26 mouse cellular contexts compared by ENCODE assay signal in the genomic region with DNA sequence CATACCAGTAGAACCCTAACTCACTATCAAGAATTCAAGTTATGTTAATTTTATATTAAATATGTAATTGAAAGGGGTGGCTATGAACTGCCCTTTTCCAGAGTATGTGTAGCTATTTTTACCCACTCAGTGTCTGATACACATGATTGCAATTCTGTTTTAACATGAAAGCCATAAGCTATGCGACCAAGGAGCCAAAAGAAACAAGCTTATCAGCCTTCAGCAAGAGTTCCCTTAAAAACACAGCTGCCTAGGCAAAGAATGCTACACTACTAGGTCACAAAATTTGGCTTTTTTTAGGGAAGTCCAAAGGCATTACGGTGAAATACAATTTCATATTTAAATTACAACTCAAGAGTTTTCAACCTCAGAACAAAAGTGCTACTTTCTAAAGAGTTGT. TPM values are rescaled to one million over a fixed set of nuclear protein-coding genes. Genes with fewer than 3 reads are reported as not detected.
DNase-seq lines count a peak whose midpoint lies in the region; ATAC-seq and TF ChIP-seq lines count a peak whose summit lies in the region.
"Had no signal": no experiment of that assay in that cellular context is flagged by ENCODE, and none has a peak within 500 bp of the region (broad histone marks: within the 10 kb centered on the region; RNA-seq: fewer than 3 reads in every experiment).

No protein-coding gene starts in this region.

- H3K4me3 ChIP-seq in embryonic facial prominence, embryonic 14.5 days (ENCODE audit: low read depth, low read length), result no peak overlapping the region
- no peak overlapping the region for H3K4me3 ChIP-seq in embryonic facial prominence, embryonic 10.5 days
- H3K4me3 ChIP-seq in heart, embryonic 15.5 days, result no peak overlapping the region
- H3K4me3 ChIP-seq in heart, adult 2 months, result no peak overlapping the region
- no peak overlapping the region for H3K4me3 ChIP-seq in kidney, postnatal 0 days (replicated peaks; ENCODE audit: low read depth, low read length)
- H3K4me3 ChIP-seq in kidney, embryonic 14.5 days (ENCODE audit: low read length), result no peak overlapping the region
- no peak overlapping the region for H3K4me3 ChIP-seq in embryonic fibroblast, embryonic 13.5 days (ENCODE audit: insufficient read depth, low read length)
- H3K4me3 ChIP-seq: embryonic facial prominence, embryonic 13.5 days; erythroblast, embryonic 14.5 days; forebrain, embryonic 15.5 days; hindbrain, embryonic 12.5 days had no signal

- H3K36me3 ChIP-seq in embryonic facial prominence, embryonic 14.5 days (ENCODE audit: control insufficient read depth, insufficient read depth, low read length), result peaks cover 4% of the 10 kb centered on the region; the same call in 1 of the 2 replicates
- peaks cover 5% of the 10 kb centered on the region for H3K36me3 ChIP-seq in embryonic facial prominence, embryonic 10.5 days (replicated peaks)
- no peaks in the 10 kb centered on the region for H3K36me3 ChIP-seq in heart, embryonic 15.5 days
- peaks cover 6% of the 10 kb centered on the region; the same call in 1 of the 2 replicates for H3K36me3 ChIP-seq in heart, adult 2 months (ENCODE audit: control insufficient read depth, insufficient read depth, low read length)
- peaks cover 16% of the 10 kb centered on the region; the same call in 1 of the 2 replicates for H3K36me3 ChIP-seq in kidney, postnatal 0 days (ENCODE audit: insufficient read depth, low read length)
- peaks cover 4% of the 10 kb centered on the region; the same call in 1 of the 2 replicates for H3K36me3 ChIP-seq in kidney, embryonic 14.5 days (ENCODE audit: control insufficient read depth, insufficient read depth, low read length)
- H3K36me3 ChIP-seq: embryonic facial prominence, embryonic 13.5 days had no signal

- H3K9me3 ChIP-seq in embryonic facial prominence, embryonic 14.5 days (ENCODE audit: control insufficient read depth, low read length), result no peaks in the 10 kb centered on the region
- H3K9me3 ChIP-seq in embryonic facial prominence, embryonic 10.5 days, result no peaks in the 10 kb centered on the region
- H3K9me3 ChIP-seq in heart, embryonic 15.5 days (replicated peaks), result no peaks in the 10 kb centered on the region
- H3K9me3 ChIP-seq in kidney, postnatal 0 days (replicated peaks; ENCODE audit: low read length), result no peaks in the 10 kb centered on the region
- H3K9me3 ChIP-seq in kidney, embryonic 14.5 days (ENCODE audit: control insufficient read depth, low read length), result no peaks in the 10 kb centered on the region
- H3K9me3 ChIP-seq: embryonic facial prominence, embryonic 13.5 days; forebrain, embryonic 15.5 days; G1E; hindbrain, embryonic 12.5 days had no signal

- no peaks in the 10 kb centered on the region for H3K27me3 ChIP-seq in embryonic facial prominence, embryonic 14.5 days (replicated peaks; ENCODE audit: control insufficient read depth, insufficient read depth, low read length)
- no peaks in the 10 kb centered on the region for H3K27me3 ChIP-seq in embryonic facial prominence, embryonic 10.5 days (replicated peaks; ENCODE audit: low read depth, poor library complexity, severe bottlenecking)
- no peaks in the 10 kb centered on the region for H3K27me3 ChIP-seq in heart, embryonic 15.5 days
- no peaks in the 10 kb centered on the region for H3K27me3 ChIP-seq in heart, adult 2 months (ENCODE audit: control insufficient read depth, insufficient read depth, low read length)
- H3K27me3 ChIP-seq in kidney, postnatal 0 days (ENCODE audit: insufficient read depth, low read length), result no peaks in the 10 kb centered on the region
- no peaks in the 10 kb centered on the region for H3K27me3 ChIP-seq in kidney, embryonic 14.5 days (ENCODE audit: control insufficient read depth, insufficient read depth, low read length)
- H3K27me3 ChIP-seq: embryonic facial prominence, embryonic 13.5 days; forebrain, embryonic 15.5 days; hindbrain, embryonic 12.5 days; Patski had no signal

- TF ChIP-seq POLR2A in heart, adult 2 months (IDR thresholded peaks at IDR 0.05; ENCODE audit: insufficient read depth, low read depth, low read length), result no peak
- no peak for TF ChIP-seq POLR2A in embryonic fibroblast, embryonic 13.5 days (IDR thresholded peaks at IDR 0.05; ENCODE audit: low read depth, low read length)

- no peak overlapping the region for H3K9ac ChIP-seq in embryonic facial prominence, embryonic 14.5 days (ENCODE audit: low read depth, low read length)
- H3K9ac ChIP-seq in heart, embryonic 15.5 days, result no peak overlapping the region
- no peak overlapping the region for H3K9ac ChIP-seq in heart, adult 2 months (ENCODE audit: low read depth, low read length)
- H3K9ac ChIP-seq in kidney, postnatal 0 days (ENCODE audit: low read depth, low read length), result no peak overlapping the region
- H3K9ac ChIP-seq in kidney, embryonic 14.5 days (ENCODE audit: low read depth, low read length), result no peak overlapping the region
- H3K9ac ChIP-seq: embryonic facial prominence, embryonic 13.5 days; forebrain, embryonic 15.5 days; hindbrain, embryonic 12.5 days had no signal

- no peak overlapping the region for H3K27ac ChIP-seq in embryonic facial prominence, embryonic 14.5 days (replicated peaks; ENCODE audit: low read depth, low read length)
- no peak overlapping the region for H3K27ac ChIP-seq in embryonic facial prominence, embryonic 10.5 days (replicated peaks)
- H3K27ac ChIP-seq in heart, embryonic 15.5 days, result peak overlapping the region; percentile 69
- H3K27ac ChIP-seq in heart, adult 2 months, result no peak overlapping the region
- no peak overlapping the region for H3K27ac ChIP-seq in kidney, postnatal 0 days
- H3K27ac ChIP-seq in kidney, embryonic 14.5 days (ENCODE audit: low read depth, low read length), result no peak overlapping the region
- H3K27ac ChIP-seq in embryonic fibroblast, embryonic 13.5 days (ENCODE audit: insufficient read depth, low read length), result peak overlapping the region; percentile 81
- H3K27ac ChIP-seq: embryonic facial prominence, embryonic 13.5 days; forebrain, embryonic 15.5 days; hindbrain, embryonic 12.5 days had no signal

- 80% methylated on average over 2 of the region's 2 CpGs for WGBS in embryonic facial prominence, embryonic 14.5 days
- 92% methylated on average over 2 of the region's 2 CpGs for WGBS in embryonic facial prominence, embryonic 10.5 days
- WGBS in heart, embryonic 15.5 days, result 31% methylated on average over 2 of the region's 2 CpGs
- WGBS in heart, adult 2 months, result 32% methylated on average over 2 of the region's 2 CpGs
- 66% methylated on average over 2 of the region's 2 CpGs for WGBS in kidney, postnatal 0 days
- WGBS in kidney, embryonic 14.5 days, result 80% methylated on average over 2 of the region's 2 CpGs

- no peak for TF ChIP-seq EP300 in heart, adult 2 months (IDR thresholded peaks at IDR 0.05; ENCODE audit: insufficient read depth, low read depth, low read length)

- no peaks in the 10 kb centered on the region for H3K79me2 ChIP-seq in heart, adult 2 months (replicated peaks; ENCODE audit: control insufficient read depth, insufficient read depth, low read length)

- no peak overlapping the region for H3K4me2 ChIP-seq in embryonic facial prominence, embryonic 14.5 days (ENCODE audit: low read depth, low read length)
- H3K4me2 ChIP-seq in heart, embryonic 15.5 days, result no peak overlapping the region
- H3K4me2 ChIP-seq in kidney, postnatal 0 days (ENCODE audit: low read length), result no peak overlapping the region
- H3K4me2 ChIP-seq in kidney, embryonic 14.5 days (replicated peaks; ENCODE audit: low read depth, low read length), result no peak overlapping the region
- H3K4me2 ChIP-seq: embryonic facial prominence, embryonic 13.5 days; forebrain, embryonic 15.5 days; hindbrain, embryonic 12.5 days had no signal

- no peaks in the 10 kb centered on the region for H3K4me1 ChIP-seq in embryonic facial prominence, embryonic 14.5 days (ENCODE audit: control insufficient read depth, insufficient read depth, low read length)
- H3K4me1 ChIP-seq in embryonic facial prominence, embryonic 10.5 days, result 0 out of 2 replicates have a peak, but pooled peaks cover 3% of the 10 kb centered on the region
- H3K4me1 ChIP-seq in heart, embryonic 15.5 days (replicated peaks), result peaks cover 16% of the 10 kb centered on the region
- H3K4me1 ChIP-seq in heart, adult 2 months (ENCODE audit: control insufficient read depth, insufficient read depth, low read length), result no peaks in the 10 kb centered on the region; the same call in none of the 2 replicates
- H3K4me1 ChIP-seq in kidney, postnatal 0 days (replicated peaks; ENCODE audit: insufficient read depth, low read length), result no peaks in the 10 kb centered on the region
- no peaks in the 10 kb centered on the region for H3K4me1 ChIP-seq in kidney, embryonic 14.5 days (ENCODE audit: control insufficient read depth, insufficient read depth, low read length)
- peaks cover 3% of the 10 kb centered on the region; the same call in 1 of the 2 replicates for H3K4me1 ChIP-seq in embryonic fibroblast, embryonic 13.5 days (ENCODE audit: control insufficient read depth, insufficient read depth, low read length)
- H3K4me1 ChIP-seq: embryonic facial prominence, embryonic 13.5 days; forebrain, embryonic 15.5 days; hindbrain, embryonic 12.5 days had no signal

- TF ChIP-seq CTCF in heart, adult 2 months (IDR thresholded peaks at IDR 0.05), result no peak
- TF ChIP-seq CTCF in kidney, postnatal 0 days (IDR thresholded peaks at IDR 0.05; ENCODE audit: low read depth), result no peak
- TF ChIP-seq CTCF in embryonic fibroblast, embryonic 13.5 days (IDR thresholded peaks at IDR 0.05; ENCODE audit: borderline replicate concordance, insufficient read depth, low read length), result no peak

- DNase-seq in embryonic facial prominence, embryonic 14.5 days (ENCODE audit: low spot score), result peak; percentile 17
- DNase-seq in embryonic facial prominence, embryonic 10.5 days (ENCODE audit: low spot score), result no peak
- DNase-seq in heart, adult 2 months, result no peak
- DNase-seq in kidney, postnatal 0 days (ENCODE audit: low spot score), result peak; percentile 60
- DNase-seq in thymus, postnatal 10 days (ENCODE audit: low spot score in 2 of 2), result no peak
- DNase-seq: adrenal gland, postnatal 14 days; B cell, adult 2 months; cerebellum, adult 11-12 months; cerebellum, adult 9-10 months; cerebellum, postnatal 25 days; gastrocnemius, postnatal 36 days; heart, adult 18-20 months had no signal

- intact Hi-C loops in heart, adult 2 months (cut with DNase I), result no loop called here

- no peak for ATAC-seq in embryonic facial prominence, embryonic 14.5 days (ENCODE audit: low read depth)
- ATAC-seq in heart, embryonic 15.5 days (replicated peaks; ENCODE audit: insufficient number of reproducible peaks, insufficient read depth, low FRiP score, low read depth), result no peak
- no peak for ATAC-seq in kidney, postnatal 0 days (replicated peaks; ENCODE audit: low FRiP score, low read depth)
- no peak for ATAC-seq in kidney, embryonic 14.5 days (ENCODE audit: low FRiP score, low TSS enrichment)
- ATAC-seq: activated CD4-positive, CD25-positive, alpha-beta regulatory T cell, adult 4 months; CD4-positive, CD25-positive, alpha-beta regulatory T cell, adult 4 months; forebrain, embryonic 15.5 days; hindbrain, embryonic 16.5 days; inflammation-experienced regulatory T-cells, adult 6 months; intestine, postnatal 0 days; Patski had no signal

RNA-seq across cellular contexts. Expression of gene Itga8, which starts 47.2 kb away (rescaled TPM):
- 15.7 and 16.4 TPM in 2 replicates for polyA plus RNA-seq in embryonic facial prominence, embryonic 14.5 days (2014; fragmentation: Nextera tagmentation; extraction: Ambion mirVana)
- 8.0 and 8.3 TPM in 2 replicates for polyA plus RNA-seq in embryonic facial prominence, embryonic 10.5 days (2016; fragmentation: Nextera tagmentation; extraction: Ambion mirVana)
- polyA plus RNA-seq in heart, embryonic 15.5 days (2015; fragmentation: Nextera tagmentation; extraction: Ambion mirVana), result 11.4 and 15.5 TPM in 2 replicates
- 1 to 10 TPM; 6.3 to 7.4 TPM for total RNA-seq in heart, adult 2 months (2021)
- 5.3 and 6.9 TPM in 2 replicates for polyA plus RNA-seq in heart, adult 2 months (2012; rRNA removed)
- polyA plus RNA-seq in kidney, postnatal 0 days (2015; fragmentation: Nextera tagmentation; extraction: Ambion mirVana), result 37.4 and 40.3 TPM in 2 replicates
- polyA plus RNA-seq in kidney, embryonic 14.5 days (2014; fragmentation: Nextera tagmentation; extraction: Ambion mirVana), result 21.4 and 48.2 TPM in 2 replicates
- polyA plus RNA-seq in embryonic fibroblast, embryonic 13.5 days (2011; ENCODE audit: insufficient read length, low read depth, missing spikeins), result 40.1 and 48.7 TPM in 2 replicates
- polyA plus RNA-seq: activated CD4-positive, CD25-positive, alpha-beta regulatory T cell, adult 4 months; CD4-positive, CD25-positive, alpha-beta regulatory T cell, adult 4 months; erythroblast, embryonic 14.5 days; G1E; inflammation-experienced regulatory T-cells, adult 6 months; Patski had no signal

Comparison
In these comparisons a context has a peak if more than half of its experiments do, and no peak if none do; other contexts are left out.
1. DNase-seq: peak in embryonic facial prominence, embryonic 14.5 days (single experiment) and kidney, postnatal 0 days (single experiment); none in embryonic facial prominence, embryonic 10.5 days (single experiment), heart, adult 2 months (0 of 2) and thymus, postnatal 10 days (0 of 2).
2. H3K27ac ChIP-seq: peak in heart, embryonic 15.5 days (single experiment) and embryonic fibroblast, embryonic 13.5 days (single experiment); none in embryonic facial prominence, embryonic 14.5 days (single experiment), embryonic facial prominence, embryonic 10.5 days (single experiment), heart, adult 2 months (single experiment), kidney, postnatal 0 days (single experiment) and kidney, embryonic 14.5 days (single experiment).